Mouse (Mus musculus) heart, adult 2 months (tissue): Measurements from ENCODE around the gene Neurl1a. TPM values are rescaled to one million over a fixed set of nuclear protein-coding genes. Genes with fewer than 3 reads are reported as not detected.

Experiments
- DNase-seq, 2 experiments: peaks; one replicate each; pipeline ENCODE4 v3.0.0; 2021
- H3K27ac ChIP-seq: fragments of 200-600 bp; 2 replicates; pipeline ENCODE4 v1.8.1; 2022
- H3K27me3 ChIP-seq: fragments of 200-500 bp; 2 replicates; pipeline ENCODE4 v1.6.1; 2012; ENCODE audit warnings: mild to moderate bottlenecking, low read length, inconsistent platforms, mixed read lengths; ENCODE audit not compliant: control insufficient read depth, insufficient read depth
- H3K36me3 ChIP-seq: fragments of 200-500 bp; 2 replicates; pipeline ENCODE4 v1.6.1; 2012; ENCODE audit warnings: low read length, inconsistent platforms; ENCODE audit not compliant: control insufficient read depth, insufficient read depth
- H3K4me1 ChIP-seq: fragments of 200-500 bp; 2 replicates; pipeline ENCODE4 v1.6.1; 2011; ENCODE audit warnings: low read length; ENCODE audit not compliant: control insufficient read depth, insufficient read depth
- H3K4me3 ChIP-seq: fragments of 200-600 bp; 2 replicates; pipeline ENCODE4 v1.8.1; 2022
- H3K79me2 ChIP-seq: fragments of 200-500 bp; replicated peaks from 2 replicates; pipeline ENCODE4 v1.6.1; 2012; ENCODE audit warnings: mild to moderate bottlenecking, inconsistent platforms, low read length, moderate library complexity, mixed read lengths; ENCODE audit not compliant: control insufficient read depth, insufficient read depth
- H3K9ac ChIP-seq: fragments of 200-500 bp; 2 replicates; pipeline ENCODE4 v1.6.1; 2012; ENCODE audit warnings: low read depth, mild to moderate bottlenecking, control low read depth, inconsistent platforms, low read length, mixed read lengths
- CTCF ChIP-seq: fragments of 200-600 bp; IDR thresholded peaks from 2 replicates; pipeline ENCODE4 v1.8.1; 2022; ENCODE audit warnings: antibody characterized with exemption, mild to moderate bottlenecking, moderate library complexity
- EP300 ChIP-seq: fragments of 200-500 bp; IDR thresholded peaks from 2 replicates; pipeline ENCODE4 v1.6.1; 2011; ENCODE audit warnings: low read depth, low read length, control low read depth; ENCODE audit not compliant: insufficient read depth
- POLR2A ChIP-seq: fragments of 200-500 bp; IDR thresholded peaks from 2 replicates; pipeline ENCODE4 v1.6.1; 2011; ENCODE audit warnings: mild to moderate bottlenecking, low read depth, low read length, control low read depth; ENCODE audit not compliant: insufficient read depth
- WGBS: fragments of 180-500 bp; shearing (Covaris S2); methylation state at CpG from one replicate; pipeline ENCODE4 v1.1.7; 2018; 5-methylcytosine and 5-hydroxymethylcytosine counted together
- intact Hi-C: fragments of 180-260 bp; cut with DNase I; formaldehyde crosslinking; loops from one replicate; pipeline ENCODE4 v1.15.1; 2025
- polyA plus RNA-seq: library from polyadenylated mRNA; depleted of rRNA; stranded (reverse); fragments of >200 nt; gene quantifications from 2 replicates; pipeline ENCODE4 v1.2.3, GENCODE M21; 2012
- total RNA-seq, 2 experiments: library from RNA; stranded (reverse); gene quantifications; 2 replicates each; pipeline ENCODE4 v1.2.3; 2021

Gene Neurl1a
- total and polyA plus RNA-seq, 3 experiments: 1.5 to 2.5 (median 1.7) TPM

DNA sequence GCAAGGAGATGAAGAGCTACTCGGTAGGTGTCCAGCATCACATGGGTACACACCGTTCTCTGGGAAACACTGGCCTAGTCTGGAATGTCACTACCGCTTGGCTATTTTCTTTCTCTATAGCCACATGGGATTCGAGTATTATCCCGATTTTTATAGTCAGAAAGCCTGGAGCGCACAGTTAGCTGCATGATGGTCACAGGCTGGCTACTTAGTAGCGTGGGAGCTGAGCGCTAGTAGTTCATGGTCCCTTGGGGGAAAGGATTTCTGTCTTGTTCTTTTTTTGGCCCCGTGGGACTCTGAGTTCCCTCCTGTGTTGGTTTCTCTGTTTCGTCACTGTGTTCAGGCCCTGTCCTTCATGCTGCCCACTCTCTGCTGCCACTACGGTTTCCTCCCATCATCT, 119.5 kb downstream of the Neurl1a start:
- no peak overlapping the region for H3K4me3 ChIP-seq
- H3K79me2 ChIP-seq: no peaks in the 10 kb centered on the region
- peaks cover 15% of the 10 kb centered on the region for H3K4me1 ChIP-seq
- TF ChIP-seq POLR2A (no peak), EP300 (no peak), CTCF (no peak)
- no peak for DNase-seq
- H3K27me3 ChIP-seq: no peaks in the 10 kb centered on the region
- intact Hi-C loops: no loop called here
- no peaks in the 10 kb centered on the region for H3K36me3 ChIP-seq
- H3K27ac ChIP-seq: peak overlapping the region; percentile 47
- H3K9ac ChIP-seq: no peak overlapping the region
- 72% methylated on average over 11 of the region's 11 CpGs for WGBS

DNA sequence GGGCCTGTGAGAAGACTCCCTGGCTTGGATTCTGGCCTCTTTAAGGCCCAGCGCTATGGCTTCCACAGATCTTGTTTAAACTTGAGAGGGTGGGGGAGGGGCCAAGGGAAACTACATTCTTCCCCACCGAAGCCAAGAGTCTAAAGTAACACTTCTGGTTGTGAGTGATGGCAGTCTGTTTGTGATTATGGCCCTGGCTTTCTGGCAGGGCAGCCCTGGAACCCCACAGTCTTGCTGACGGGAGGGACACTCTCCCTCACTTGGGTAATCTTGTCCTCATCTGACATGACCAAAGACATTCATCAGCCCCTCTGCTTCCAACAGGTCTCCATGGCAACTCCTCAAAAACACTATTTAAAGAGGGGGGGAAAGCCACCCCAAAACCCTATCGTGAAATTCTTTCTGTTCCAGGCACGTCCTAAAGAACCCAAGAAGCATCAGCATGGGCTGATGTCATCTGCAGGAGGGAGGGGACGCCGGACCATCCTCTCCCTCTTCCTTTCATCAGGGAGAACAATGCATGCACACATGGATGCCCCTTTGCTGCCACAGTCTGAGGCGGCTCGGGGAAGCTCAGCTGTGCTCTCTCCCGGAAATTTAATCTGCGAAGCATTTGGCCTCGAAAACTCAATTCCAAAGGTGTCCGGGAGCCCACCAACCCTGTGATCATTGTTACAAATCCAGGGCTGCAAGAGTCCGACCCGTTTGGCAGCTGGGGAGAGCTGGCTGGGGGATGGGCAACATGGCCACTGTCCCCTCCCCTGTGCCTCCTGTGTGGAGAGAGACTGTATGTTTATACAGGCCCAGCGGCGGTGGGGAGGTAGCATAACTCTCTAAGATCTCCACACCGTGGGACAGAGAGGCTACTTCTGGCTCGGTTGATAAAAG, 122.9 kb downstream of the Neurl1a start:
- no peak overlapping the region for H3K9ac ChIP-seq
- H3K27me3 ChIP-seq: no peaks in the 10 kb centered on the region
- no peak for DNase-seq
- H3K4me3 ChIP-seq: no peak overlapping the region
- WGBS: 31% methylated on average over 19 of the region's 19 CpGs
- intact Hi-C loops: loop anchor here (2.0 kb wide), 1 partner anchor 13 kb away; no protein-coding TSS in a partner anchor
- H3K36me3 ChIP-seq: no peaks in the 10 kb centered on the region
- TF ChIP-seq EP300 (no peak), CTCF (no peak), POLR2A (no peak)
- no peaks in the 10 kb centered on the region for H3K79me2 ChIP-seq
- no peak overlapping the region for H3K27ac ChIP-seq
- peaks cover 17% of the 10 kb centered on the region for H3K4me1 ChIP-seq

DNA sequence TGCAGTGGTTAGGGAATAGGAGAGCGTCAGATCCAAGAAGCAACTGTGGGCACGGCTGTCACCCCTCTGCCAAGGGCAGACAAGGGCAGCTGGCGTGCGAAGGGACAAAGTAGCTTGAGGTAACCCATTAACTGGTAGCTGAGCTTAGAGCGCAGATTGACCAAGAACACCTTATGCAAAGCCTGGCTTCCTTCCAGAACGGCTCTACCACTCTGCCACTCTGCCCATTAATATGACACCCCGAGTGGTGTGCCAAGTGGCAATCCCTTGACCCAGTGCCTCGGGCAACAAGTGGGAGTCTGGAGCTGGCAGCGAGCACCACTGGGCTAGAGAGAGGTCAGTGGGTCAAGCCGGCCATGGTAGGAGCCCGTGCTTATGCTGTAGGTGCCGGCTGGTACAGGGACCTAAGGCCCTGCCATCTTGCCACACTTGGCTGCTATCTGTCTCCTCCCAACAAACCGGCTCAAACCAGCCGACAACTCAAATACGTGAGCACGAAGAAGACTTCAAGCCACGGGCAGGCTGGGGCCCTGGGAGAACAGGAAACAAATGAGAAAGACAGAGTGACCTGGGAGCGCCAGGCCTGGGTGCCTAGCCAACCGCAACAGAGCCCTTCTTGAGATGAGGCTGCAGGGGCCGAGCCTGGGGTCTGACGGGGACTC, 123.7 kb downstream of the Neurl1a start:
- peak in 1 of 2 experiments; percentile 49 for DNase-seq
- Histone ChIP-seq H3K79me2 (no peaks in the 10 kb centered on the region), H3K27ac (peak overlapping the region; percentile 40), H3K27me3 (no peaks in the 10 kb centered on the region), H3K36me3 (no peaks in the 10 kb centered on the region), H3K4me3 (no peak overlapping the region), H3K9ac (no peak overlapping the region), H3K4me1 (peaks cover 16% of the 10 kb centered on the region)
- WGBS: 58% methylated on average over 21 of the region's 21 CpGs
- intact Hi-C loops: no loop called here
- TF ChIP-seq POLR2A (no peak), EP300 (no peak), CTCF (no peak)

- WGBS: 70% methylated on average over 10 of the region's 10 CpGs
These were observed 124.5 kb downstream of the Neurl1a start for GRCm38 (mm10) chr19:47303128-47303527.

DNA sequence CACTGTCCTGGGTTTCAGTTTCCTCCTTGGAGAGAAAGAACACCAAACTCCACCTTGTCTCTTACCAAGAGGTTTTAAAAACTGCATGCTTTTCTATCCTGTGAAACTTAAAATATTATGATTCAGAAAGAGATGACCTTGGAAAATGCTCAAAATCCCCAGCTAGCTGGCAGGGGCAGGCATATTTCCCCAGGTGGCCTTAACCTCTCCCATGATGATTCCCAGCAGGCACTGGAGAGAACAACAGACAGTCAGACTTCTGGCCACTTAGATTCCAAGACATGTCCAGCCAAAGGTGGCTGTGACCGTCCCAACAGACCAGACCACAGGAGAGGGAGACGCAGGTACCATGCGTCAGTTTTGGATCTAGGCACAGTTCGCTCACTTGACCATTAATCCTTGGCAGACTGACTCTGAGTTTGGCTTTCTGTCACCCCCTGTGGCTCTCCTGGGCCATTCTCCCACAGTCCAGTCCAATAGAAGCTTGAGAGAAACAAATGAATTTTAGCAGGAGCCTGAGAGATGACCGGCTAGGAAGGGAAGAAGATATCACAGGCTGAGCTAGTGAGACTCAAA, 125.6 kb downstream of the Neurl1a start:
- 71% methylated on average over 5 of the region's 5 CpGs for WGBS
- H3K9ac ChIP-seq: no peak overlapping the region
- H3K79me2 ChIP-seq: no peaks in the 10 kb centered on the region
- no peak overlapping the region for H3K4me3 ChIP-seq
- DNase-seq: no peak
- no peak overlapping the region for H3K27ac ChIP-seq
- no peaks in the 10 kb centered on the region for H3K27me3 ChIP-seq
- TF ChIP-seq CTCF (no peak), POLR2A (no peak), EP300 (no peak)
- no peaks in the 10 kb centered on the region for H3K36me3 ChIP-seq
- intact Hi-C loops: no loop called here
- peaks cover 16% of the 10 kb centered on the region for H3K4me1 ChIP-seq

More at GRCm38 (mm10) chr19:47303128-47303527, 124.5 kb downstream of the Neurl1a start:
- no peak overlapping the region for H3K27ac ChIP-seq
- DNase-seq: no peak
- no peaks in the 10 kb centered on the region for H3K36me3 ChIP-seq
- H3K4me3 ChIP-seq: no peak overlapping the region
- no peak overlapping the region for H3K9ac ChIP-seq
- H3K4me1 ChIP-seq: peaks cover 16% of the 10 kb centered on the region
- H3K27me3 ChIP-seq: no peaks in the 10 kb centered on the region
- no peaks in the 10 kb centered on the region for H3K79me2 ChIP-seq
- intact Hi-C loops: no loop called here
- no peak for TF ChIP-seq CTCF
- TF ChIP-seq POLR2A: no peak
- TF ChIP-seq EP300: no peak
